Mouse (Mus musculus) liver, adult (tissue): ENCODE data around the gene Gm10318.

Experiments used
- GATA4 ChIP-seq: IDR thresholded peaks from 2 replicates; pipeline ENCODE4 v1.6.1; 2014; ENCODE audit warnings: mild to moderate bottlenecking, low read length; ENCODE audit not compliant: insufficient replicate concordance

The Gm10318 gene

DNA sequence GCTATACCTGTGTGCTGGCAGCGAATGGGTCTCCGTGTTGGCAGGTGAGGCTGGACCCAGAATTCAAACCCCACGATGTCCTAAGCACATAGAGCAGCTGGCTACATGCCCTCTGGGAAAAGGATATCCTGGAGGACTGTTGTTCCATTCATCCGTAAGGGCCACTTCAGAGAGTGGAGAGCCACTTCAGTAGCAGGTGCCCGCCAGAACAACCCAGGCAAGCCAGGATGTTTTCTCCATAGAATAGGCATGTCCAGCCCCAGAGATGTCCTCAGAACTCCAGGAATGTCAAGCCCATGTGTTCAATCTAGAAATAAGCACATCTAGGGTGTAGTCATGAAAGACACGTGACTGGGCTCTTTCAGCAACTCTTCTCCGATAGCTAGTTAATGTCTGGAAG is 17.0 kb downstream of the Gm10318 start:
- TF ChIP-seq GATA4 = no peak

GRCm38 (mm10) chr10:77878985-77879384 is 26.3 kb downstream of the Gm10318 start:
- no peak for TF ChIP-seq GATA4

- no peak for TF ChIP-seq GATA4
Observed at GRCm38 (mm10) chr10:77880305-77880704, 27.6 kb downstream of the Gm10318 start.

DNA sequence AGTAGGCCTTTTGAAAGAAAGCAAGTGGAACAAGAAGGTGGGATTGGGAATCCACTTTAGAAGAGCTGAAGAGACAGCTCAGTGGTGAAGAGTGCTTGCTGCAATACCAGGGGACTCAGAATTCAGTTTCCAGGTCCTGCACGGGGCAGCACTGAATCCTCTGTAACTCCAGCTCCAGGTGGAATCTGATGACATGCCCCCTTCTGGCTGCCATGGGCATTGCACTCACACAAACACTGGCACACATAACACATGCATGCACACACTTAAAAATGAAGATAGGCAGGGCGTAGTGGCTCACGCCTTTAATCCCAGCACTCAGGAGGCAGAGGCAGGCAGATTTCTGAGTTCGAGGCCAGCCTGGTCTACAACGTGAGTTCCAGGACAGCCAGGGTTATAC is 29.9 kb downstream of the Gm10318 start:
- TF ChIP-seq GATA4 = no peak

GRCm38 (mm10) chr10:77886007-77886747 is 33.5 kb downstream of the Gm10318 start:
- TF ChIP-seq GATA4 = no peak

DNA sequence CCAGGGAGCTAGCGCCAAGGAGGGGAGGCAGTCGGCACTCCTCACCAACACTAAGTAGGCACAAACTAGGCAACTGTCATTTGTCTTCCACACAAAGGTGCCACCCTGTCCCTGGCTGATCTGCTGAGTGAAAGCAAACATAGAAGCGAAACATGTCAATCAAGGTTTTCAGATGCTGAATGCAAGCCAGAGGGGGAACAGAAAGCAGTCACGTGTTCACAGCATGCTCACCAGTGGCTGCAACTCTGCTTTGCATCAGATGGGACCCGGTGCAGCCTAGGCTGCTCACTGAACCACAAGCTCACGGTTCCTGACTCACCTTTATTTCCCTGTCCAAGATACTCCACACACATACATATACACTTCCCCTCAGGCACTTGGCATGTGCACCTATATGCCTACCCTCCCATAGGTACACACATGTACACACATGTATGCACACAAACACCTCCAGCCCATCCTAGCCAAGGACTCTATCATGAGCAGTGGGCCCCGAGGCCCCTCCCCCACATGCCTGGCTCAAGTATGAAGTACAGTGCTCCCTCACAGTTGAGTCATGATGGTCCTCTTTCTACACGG is 38.4 kb downstream of the Gm10318 start:
- no peak for TF ChIP-seq GATA4

DNA sequence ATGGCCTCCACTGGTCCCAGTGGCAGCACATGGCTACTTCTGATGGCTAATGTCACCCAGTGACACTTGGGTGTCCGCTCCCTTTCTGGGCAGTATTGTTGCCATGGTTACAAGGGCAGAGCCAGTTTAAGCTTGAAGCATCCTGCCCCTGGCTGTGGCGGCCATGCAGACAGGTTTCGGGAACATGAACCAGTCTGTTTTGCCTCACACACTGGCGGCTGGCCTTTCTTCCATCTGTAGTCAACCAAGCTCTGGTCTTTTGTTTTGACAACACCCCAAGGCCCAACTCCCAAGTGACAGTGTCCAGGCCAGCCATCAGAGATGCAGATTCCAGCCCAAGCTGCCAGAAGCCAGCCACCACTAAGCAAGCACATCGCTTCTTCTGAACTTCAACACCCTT is 42.9 kb downstream of the Gm10318 start:
- TF ChIP-seq GATA4 = no peak

GRCm38 (mm10) chr10:77900126-77900525 is 47.5 kb downstream of the Gm10318 start:
- TF ChIP-seq GATA4 = no peak

GRCm38 (mm10) chr10:77900903-77901818 is 48.5 kb downstream of the Gm10318 start:
- no peak for TF ChIP-seq GATA4

- no peak for TF ChIP-seq GATA4
Observed at GRCm38 (mm10) chr10:77901871-77902210, 49.2 kb downstream of the Gm10318 start.

DNA sequence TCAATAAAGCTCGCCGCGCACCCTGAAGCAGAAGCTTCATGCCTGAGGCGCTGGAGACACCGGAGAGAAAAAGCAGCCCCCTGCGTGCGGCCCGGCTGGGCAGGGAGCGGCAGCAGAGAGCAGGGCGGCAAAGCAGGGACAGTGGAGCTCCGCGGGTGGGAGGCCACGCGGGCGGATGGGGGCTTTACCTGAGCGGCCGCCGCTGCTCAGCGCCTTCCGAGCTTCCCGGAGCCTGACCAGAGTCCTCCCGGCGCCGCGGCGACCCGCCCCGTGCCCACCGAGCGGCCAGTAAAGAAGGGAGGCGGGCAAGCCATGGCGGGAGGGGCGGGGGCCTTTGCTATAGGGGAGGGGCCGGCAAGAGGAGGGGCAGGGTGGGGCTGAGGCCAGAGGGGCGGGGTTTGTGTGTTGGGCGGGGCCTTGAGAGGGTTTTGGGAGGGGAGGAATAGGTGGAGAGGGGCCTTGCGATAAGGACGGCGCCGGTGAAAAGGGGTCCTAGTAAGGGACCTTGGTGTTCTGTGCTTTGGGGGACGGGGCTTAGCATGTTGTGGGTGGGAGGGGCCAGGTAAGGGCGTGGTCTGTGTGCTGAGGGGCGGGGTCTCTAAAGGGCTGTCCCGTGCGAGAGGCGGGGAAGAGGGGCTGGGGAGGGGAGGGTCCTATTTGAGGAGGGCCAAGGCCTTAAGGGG is 49.7 kb downstream of the Gm10318 start, which contains the start of gene Lrrc3:
Gene Lrrc3, minus strand, starts transcription at position 326 of the 683 bp plus-strand sequence.
- TF ChIP-seq GATA4 = no peak

GRCm38 (mm10) chr10:77902894-77903715 is 50.4 kb downstream of the Gm10318 start:
- TF ChIP-seq GATA4 = no peak
